Mouse (Mus musculus) brain, embryonic 14.5 days (tissue): ENCODE results near the gene Prune2. TPM values are rescaled to one million over a fixed set of nuclear protein-coding genes. Genes with fewer than 3 reads are reported as not detected.
A peak's percentile ranks its signal among the peaks of the same experiment; 100 is the strongest.

Source experiments
- DNase-seq: peaks from one replicate; pipeline ENCODE4 v3.0.0-alpha.2; 2011; ENCODE audit warnings: low read depth
- CTCF ChIP-seq: fragments of 200-500 bp; IDR thresholded peaks from 2 replicates; pipeline ENCODE4 v1.5.1; 2012; ENCODE audit warnings: inconsistent platforms, mild to moderate bottlenecking, moderate library complexity, borderline replicate concordance; ENCODE audit not compliant: insufficient read depth, insufficient read length; ENCODE audit errors: extremely low read depth
- POLR2A ChIP-seq: fragments of 200-500 bp; IDR thresholded peaks from 2 replicates; pipeline ENCODE4 v1.6.1; 2012; ENCODE audit warnings: mild to moderate bottlenecking, inconsistent platforms, borderline replicate concordance; ENCODE audit not compliant: poor library complexity, insufficient read depth, insufficient read length, severe bottlenecking; ENCODE audit errors: extremely low read depth
- polyA plus RNA-seq: library from polyadenylated mRNA; depleted of rRNA; stranded (reverse); fragments of >200 nt; gene quantifications from 2 replicates; pipeline ENCODE4 v1.2.3, GENCODE M21; 2012

The Prune2 gene
- polyA plus RNA-seq, 1 experiment: 7.0 TPM

- TF ChIP-seq CTCF (no peak), POLR2A (no peak)
Observed at GRCm38 (mm10) chr19:17242962-17243361, 287.0 kb downstream of the Prune2 start.

GRCm38 (mm10) chr19:17244544-17244943, 288.6 kb downstream of the Prune2 start:
- peak; percentile 13 for DNase-seq
- TF ChIP-seq CTCF (no peak), POLR2A (no peak)

More at GRCm38 (mm10) chr19:17242962-17243361, 287.0 kb downstream of the Prune2 start:
- no peak for DNase-seq

GRCm38 (mm10) chr19:17247352-17247925, 291.5 kb downstream of the Prune2 start:
- TF ChIP-seq CTCF: no peak
- TF ChIP-seq POLR2A: no peak
- no peak for DNase-seq

GRCm38 (mm10) chr19:17249691-17250090, 293.8 kb downstream of the Prune2 start:
- no peak for DNase-seq
- TF ChIP-seq CTCF: no peak
- TF ChIP-seq POLR2A: no peak

- TF ChIP-seq CTCF (no peak), POLR2A (no peak)
- no peak for DNase-seq
Observed at GRCm38 (mm10) chr19:17250801-17251200, 294.9 kb downstream of the Prune2 start.

GRCm38 (mm10) chr19:17251453-17251852, 295.5 kb downstream of the Prune2 start:
- no peak for DNase-seq
- TF ChIP-seq CTCF: no peak
- TF ChIP-seq POLR2A: no peak

- no peak for DNase-seq
- TF ChIP-seq POLR2A (no peak), CTCF (no peak)
Observed at GRCm38 (mm10) chr19:17252845-17253244, 296.9 kb downstream of the Prune2 start.

- peak; percentile 14 for DNase-seq
- no peak for TF ChIP-seq POLR2A
- TF ChIP-seq CTCF: no peak
Observed at GRCm38 (mm10) chr19:17255511-17255910, 299.6 kb downstream of the Prune2 start.

GRCm38 (mm10) chr19:17256388-17256787, 300.5 kb downstream of the Prune2 start:
- TF ChIP-seq POLR2A (no peak), CTCF (no peak)
- DNase-seq: no peak

- TF ChIP-seq POLR2A: no peak
- no peak for TF ChIP-seq CTCF
- no peak for DNase-seq
Observed at GRCm38 (mm10) chr19:17256867-17257266, 300.9 kb downstream of the Prune2 start.

GRCm38 (mm10) chr19:17263181-17263580, 307.3 kb downstream of the Prune2 start:
- no peak for DNase-seq
- TF ChIP-seq POLR2A (no peak), CTCF (no peak)

GRCm38 (mm10) chr19:17263679-17264370, 307.9 kb downstream of the Prune2 start:
- TF ChIP-seq POLR2A (no peak), CTCF (no peak)

More at GRCm38 (mm10) chr19:17263679-17264370, 307.9 kb downstream of the Prune2 start:
- no peak for DNase-seq
